Mouse (Mus musculus) C2C12 (cell line): ENCODE data around the gene Prkcg. TPM values are rescaled to one million over a fixed set of nuclear protein-coding genes. Genes with fewer than 3 reads are reported as not detected.
A peak's percentile ranks its signal among the peaks of the same experiment; 100 is the strongest.

ENCODE experiments used
- H3K27me3 ChIP-seq: one replicate; pipeline ENCODE4 v1.6.1; 2011; ENCODE audit not compliant: control insufficient read depth, insufficient read depth, insufficient read length
- H3K36me3 ChIP-seq: one replicate; pipeline ENCODE4 v1.6.1; 2011; ENCODE audit not compliant: control insufficient read depth, insufficient read depth
- H3K4me3 ChIP-seq: one replicate; pipeline ENCODE4 v1.5.1; 2011; ENCODE audit warnings: mild to moderate bottlenecking, control low read depth; ENCODE audit not compliant: poor library complexity, insufficient read depth, severe bottlenecking
- H3K79me2 ChIP-seq: one replicate; pipeline ENCODE4 v1.6.1; 2011; ENCODE audit not compliant: control insufficient read depth, insufficient read depth
- H3K79me3 ChIP-seq: one replicate; pipeline ENCODE4 v1.6.1; 2011; ENCODE audit warnings: low read depth, control low read depth
- H3ac ChIP-seq: one replicate; pipeline ENCODE3; 2011; ENCODE audit warnings: low read depth; ENCODE audit not compliant: control insufficient read depth, insufficient read length
- CEBPB ChIP-seq: IDR thresholded peaks from one replicate; pipeline ENCODE4 v1.6.1; 2011; ENCODE audit warnings: low read depth, mild to moderate bottlenecking, control low read depth, moderate library complexity
- CTCF ChIP-seq: IDR thresholded peaks from one replicate; pipeline ENCODE4 v1.5.1; 2011; ENCODE audit not compliant: control insufficient read depth, insufficient read depth, insufficient read length
- FOSL1 ChIP-seq: IDR thresholded peaks from one replicate; pipeline ENCODE4 v1.8.0; 2011; ENCODE audit warnings: mild to moderate bottlenecking, low read length; ENCODE audit not compliant: poor library complexity, insufficient read depth, severe bottlenecking
- MAX ChIP-seq: IDR thresholded peaks from one replicate; pipeline ENCODE4 v1.6.1; 2011; ENCODE audit warnings: mild to moderate bottlenecking, control low read depth
- MYOD1 ChIP-seq: IDR thresholded peaks from one replicate; pipeline ENCODE4 v1.6.1; 2011; ENCODE audit warnings: low read depth; ENCODE audit not compliant: control insufficient read depth, insufficient read length
- MYOG ChIP-seq: IDR thresholded peaks from one replicate; pipeline ENCODE4 v1.6.1; 2011; ENCODE audit not compliant: control insufficient read depth, insufficient read length; ENCODE audit errors: extremely low read depth
- USF1 ChIP-seq: IDR thresholded peaks from one replicate; pipeline ENCODE4 v1.6.1; 2011; ENCODE audit warnings: low read depth, mild to moderate bottlenecking, control low read depth, moderate library complexity
- polyA plus RNA-seq: library from polyadenylated mRNA; unstranded; fragments of >200 nt; fragmentation: generic; extraction: Trizol; gene quantifications from one replicate; pipeline ENCODE4 v1.2.1, GENCODE M21; 2012; ENCODE audit warnings: missing spikeins

Gene Prkcg
- polyA plus RNA-seq, 1 experiment, result 0.40 TPM

GRCm38 (mm10) chr7:3295321-3296110 is 6.5 kb downstream of the Prkcg start:
- Histone ChIP-seq H3K4me3 (no peak overlapping the region), H3ac (no peak overlapping the region), H3K36me3 (peaks cover 68% of the 10 kb centered on the region), H3K79me3 (peaks cover 59% of the 10 kb centered on the region), H3K79me2 (peaks cover 75% of the 10 kb centered on the region), H3K27me3 (no peaks in the 10 kb centered on the region)
- TF ChIP-seq FOSL1, result no peak
- TF ChIP-seq CTCF, result no peak
- TF ChIP-seq MAX, result no peak
- no peak for TF ChIP-seq MYOD1
- no peak for TF ChIP-seq USF1
- no peak for TF ChIP-seq MYOG
- no peak for TF ChIP-seq CEBPB

GRCm38 (mm10) chr7:3296711-3297110 is 7.7 kb downstream of the Prkcg start:
- TF ChIP-seq MAX, result no peak
- peaks cover 66% of the 10 kb centered on the region for H3K79me2 ChIP-seq
- peaks cover 71% of the 10 kb centered on the region for H3K36me3 ChIP-seq
- no peak overlapping the region for H3K4me3 ChIP-seq
- H3K27me3 ChIP-seq, result no peaks in the 10 kb centered on the region
- H3K79me3 ChIP-seq, result peaks cover 54% of the 10 kb centered on the region
- no peak overlapping the region for H3ac ChIP-seq

- Histone ChIP-seq H3K27me3 (no peaks in the 10 kb centered on the region), H3K79me3 (peaks cover 26% of the 10 kb centered on the region), H3K79me2 (peaks cover 34% of the 10 kb centered on the region), H3ac (no peak overlapping the region), H3K36me3 (peaks cover 54% of the 10 kb centered on the region), H3K4me3 (no peak overlapping the region)
- TF ChIP-seq CTCF (peak; percentile 25), MAX (no peak)
These were observed 11.1 kb downstream of the Prkcg start for GRCm38 (mm10) chr7:3299941-3300617.

GRCm38 (mm10) chr7:3300891-3301627 is 12.1 kb downstream of the Prkcg start:
- Histone ChIP-seq H3K79me2 (peaks cover 24% of the 10 kb centered on the region), H3K27me3 (no peaks in the 10 kb centered on the region), H3K36me3 (peaks cover 47% of the 10 kb centered on the region), H3K4me3 (no peak overlapping the region), H3ac (no peak overlapping the region), H3K79me3 (peaks cover 16% of the 10 kb centered on the region)
- TF ChIP-seq MAX (no peak), USF1 (no peak), MYOG (no peak), CEBPB (no peak), MYOD1 (no peak), CTCF (no peak), FOSL1 (no peak)

GRCm38 (mm10) chr7:3301628-3302555 is 12.9 kb downstream of the Prkcg start:
- peaks cover 16% of the 10 kb centered on the region for H3K79me2 ChIP-seq
- peaks cover 8% of the 10 kb centered on the region for H3K79me3 ChIP-seq
- H3K4me3 ChIP-seq, result no peak overlapping the region
- no peak overlapping the region for H3ac ChIP-seq
- H3K36me3 ChIP-seq, result peaks cover 39% of the 10 kb centered on the region
- H3K27me3 ChIP-seq, result no peaks in the 10 kb centered on the region
- no peak for TF ChIP-seq MYOG
- no peak for TF ChIP-seq USF1
- TF ChIP-seq CTCF, result no peak
- TF ChIP-seq CEBPB, result no peak
- TF ChIP-seq FOSL1, result no peak
- TF ChIP-seq MYOD1, result no peak
- TF ChIP-seq MAX, result no peak
